Mouse (Mus musculus): ENCODE data around the gene Pla1a.

- TF ChIP-seq CTCF (IDR thresholded peaks at IDR 0.05; ENCODE audit: low read depth) (no peak), EP300 (optimal IDR thresholded peaks at IDR 0.05) (no peak)
Observed at GRCm38 (mm10) chr16:38375182-38375581, 57.8 kb downstream of the Pla1a start.
